Mouse (Mus musculus) WW6 (cell line): Measurements from ENCODE around the gene Sod2.
A peak's percentile ranks its signal among the peaks of the same experiment; 100 is the strongest.
"Not testable (repeated sequence)": the region's sequence is repeated elsewhere in the genome, so short reads cannot be mapped to it uniquely, and the experiment has no call there.

Source experiments
- DNase-seq: peaks from one replicate; pipeline ENCODE4 v3.0.0-alpha.2; 2013; ENCODE audit warnings: low read depth, low spot score

Gene Sod2

DNA sequence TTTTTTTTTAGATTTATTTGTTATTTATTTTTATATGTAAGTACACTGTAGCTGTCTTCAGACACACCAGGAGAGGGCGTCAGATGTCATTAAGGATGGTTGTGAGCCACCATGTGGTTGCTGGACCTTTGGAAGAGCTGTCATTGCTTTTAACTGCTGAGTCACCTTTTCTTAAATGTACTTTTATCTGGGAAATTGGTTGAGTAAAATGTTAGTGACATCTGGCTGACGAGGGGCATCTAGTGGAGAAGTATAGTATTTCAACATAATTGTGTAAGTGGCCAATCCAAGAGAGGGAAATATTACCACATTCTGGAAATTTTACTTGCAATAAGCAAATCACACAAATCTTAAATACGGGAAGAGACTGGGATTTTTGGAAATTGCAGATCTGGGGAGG, 3.2 kb downstream of the Sod2 start:
- no peak for DNase-seq

DNA sequence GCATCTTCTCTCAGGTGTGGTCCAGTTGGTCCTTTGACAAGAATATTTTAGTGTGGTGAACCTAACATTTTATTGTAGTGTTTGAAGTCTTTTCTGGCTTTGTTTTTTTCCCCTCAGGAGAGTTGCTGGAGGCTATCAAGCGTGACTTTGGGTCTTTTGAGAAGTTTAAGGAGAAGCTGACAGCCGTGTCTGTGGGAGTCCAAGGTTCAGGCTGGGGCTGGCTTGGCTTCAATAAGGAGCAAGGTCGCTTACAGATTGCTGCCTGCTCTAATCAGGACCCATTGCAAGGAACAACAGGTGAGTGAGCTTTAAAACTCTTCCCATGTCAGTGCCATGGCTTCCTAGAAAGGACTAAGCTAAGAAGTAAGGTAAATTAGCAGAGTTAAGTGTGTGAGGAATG, 6.7 kb downstream of the Sod2 start:
- DNase-seq, result no peak

DNA sequence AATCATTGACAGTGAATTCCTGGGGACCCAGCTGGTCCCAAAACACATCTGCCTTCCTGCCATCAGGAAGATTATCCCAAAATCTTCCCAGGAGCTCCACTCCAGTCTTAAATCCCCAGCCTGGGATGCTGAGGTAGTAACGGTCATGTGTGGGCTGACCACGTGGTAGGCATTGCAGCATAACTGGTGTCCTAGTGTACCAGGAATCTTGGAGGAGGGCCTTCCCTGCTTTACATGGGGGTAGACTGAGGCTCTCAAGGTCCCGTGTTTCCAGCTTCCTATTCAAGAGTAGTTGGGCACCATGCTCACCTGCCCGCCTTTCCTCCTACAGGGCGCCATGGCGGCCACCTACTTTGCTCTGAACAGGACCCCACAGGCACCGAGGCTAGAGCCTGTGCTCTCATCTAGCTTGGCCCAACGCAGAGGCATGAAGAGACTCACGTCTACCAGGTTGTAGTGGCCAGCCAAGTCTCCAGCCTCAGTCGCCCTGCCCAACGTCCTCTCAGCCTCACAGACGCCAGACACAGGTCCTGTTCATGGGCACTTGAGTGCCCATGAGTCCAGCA, 30.1 kb downstream of the Sod2 start:
- not testable (repeated sequence) for DNase-seq

DNA sequence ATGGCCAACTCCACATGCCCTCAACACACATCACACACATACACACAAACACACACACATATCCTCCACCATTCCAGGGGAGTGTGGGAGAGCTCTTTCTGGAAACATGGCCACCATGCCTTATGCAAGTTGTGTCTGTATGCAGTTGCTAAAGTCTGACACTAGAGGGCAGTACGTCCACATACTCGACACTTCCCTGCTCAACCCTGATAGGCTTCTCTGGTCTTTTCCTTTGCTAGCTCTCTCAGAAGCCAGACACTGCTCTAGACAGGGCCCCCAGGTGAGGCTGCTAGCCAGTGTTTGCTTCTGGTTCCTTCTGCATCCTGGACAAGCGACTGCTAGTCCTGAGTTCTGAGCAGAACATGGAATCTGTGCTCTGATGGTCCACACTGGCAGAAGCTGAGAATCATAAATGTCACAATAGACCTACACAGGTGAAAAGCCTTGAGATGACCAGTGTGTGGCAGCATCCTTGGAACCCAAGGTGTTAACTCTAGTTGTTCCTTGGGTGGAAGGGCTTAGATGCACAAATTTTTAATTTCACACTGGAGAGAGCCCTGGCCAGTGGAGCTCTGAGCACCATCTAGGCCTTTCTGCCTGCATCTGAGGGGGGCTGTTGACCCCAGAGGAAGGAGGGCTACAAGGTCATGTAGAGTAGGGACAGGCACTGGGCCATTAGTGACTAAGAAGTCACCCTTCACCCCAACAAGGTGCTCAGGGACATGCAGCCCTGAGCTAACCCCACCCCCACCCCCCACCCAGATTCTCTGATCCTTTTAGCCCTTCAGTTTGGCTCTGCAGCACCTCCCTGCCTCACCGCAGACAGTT, 37.4 kb downstream of the Sod2 start:
- peak; percentile 42 for DNase-seq

DNA sequence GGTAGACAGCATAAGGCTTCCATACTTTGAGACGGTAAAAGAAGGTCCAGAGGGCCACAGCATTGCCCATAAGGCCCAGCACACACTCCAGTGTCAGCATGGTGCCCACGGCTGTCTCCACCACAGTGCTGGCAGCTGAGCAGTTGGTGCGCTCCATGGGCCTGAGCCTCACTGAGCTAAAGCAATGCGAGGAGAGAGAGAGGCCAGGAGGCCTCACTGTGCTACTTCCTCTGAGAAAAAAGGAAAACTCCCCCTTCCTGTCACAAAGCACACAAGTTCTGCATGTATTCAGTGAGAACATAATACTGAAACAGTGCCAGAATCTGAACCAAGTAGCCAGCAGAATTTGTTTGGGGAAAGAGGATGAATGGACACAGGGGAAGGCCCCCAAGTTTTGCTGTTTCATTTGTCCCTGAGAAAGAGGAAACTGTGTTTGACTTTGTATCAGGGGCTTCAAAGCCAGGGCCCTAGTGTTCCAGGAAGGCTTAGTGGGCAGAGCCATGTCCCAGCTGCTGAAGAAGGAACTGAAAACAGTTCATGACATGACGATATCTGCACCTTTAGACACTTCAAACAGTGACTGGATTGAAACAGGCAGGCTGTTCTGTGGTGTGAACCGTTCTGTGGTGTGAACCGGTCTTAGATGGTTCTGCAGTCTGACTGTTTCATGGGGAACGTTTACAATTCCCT, 45.6 kb downstream of the Sod2 start, which contains the start of gene Gpr31b:
Gene Gpr31b, minus strand, starts transcription at position 173 of the 690 bp plus-strand sequence.
- DNase-seq, result not testable (repeated sequence)

DNA sequence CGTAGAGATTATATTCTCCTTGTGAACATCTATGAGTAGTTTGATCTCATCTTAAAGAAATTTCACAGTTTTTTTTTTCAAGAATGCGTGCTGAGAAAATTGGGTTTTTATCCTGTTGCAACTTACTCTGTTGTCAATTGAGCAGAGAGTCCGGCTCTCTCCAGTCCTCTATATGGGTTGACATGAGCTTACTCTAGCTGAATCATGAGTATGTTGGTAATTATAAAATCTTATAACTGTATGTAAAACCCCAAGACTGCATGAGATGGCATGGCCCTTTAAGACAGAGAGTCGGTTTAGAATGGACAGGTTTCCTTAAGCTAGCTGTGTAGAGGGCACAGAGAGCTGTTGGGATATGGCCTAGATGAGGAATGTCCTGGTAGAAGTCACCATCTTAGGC, 54.2 kb downstream of the Sod2 start, which contains the start of gene Tcp10b:
Gene Tcp10b, plus strand, starts transcription at position 301 of the 400 bp plus-strand sequence.
- DNase-seq, result not testable (repeated sequence)

DNA sequence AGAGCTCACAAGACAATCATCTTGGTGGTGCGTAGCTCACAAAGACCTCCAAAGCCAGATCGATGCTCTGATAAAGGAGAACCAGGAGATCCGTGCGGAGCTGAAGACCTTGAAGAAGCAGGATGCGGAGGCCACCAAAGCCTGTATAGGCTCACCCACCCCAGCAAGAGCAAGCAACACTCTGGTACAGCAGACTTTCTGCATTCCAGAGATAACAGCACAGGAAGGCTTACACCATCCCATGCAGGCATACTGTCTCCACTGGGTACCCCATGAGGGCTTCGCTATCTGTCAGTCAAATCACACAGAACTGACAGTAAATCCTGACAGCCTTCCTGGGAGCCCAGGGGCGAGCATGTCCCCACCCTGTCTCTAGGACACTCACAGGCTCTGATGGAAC, 56.2 kb downstream of the Sod2 start:
- DNase-seq, result not testable (repeated sequence)

DNA sequence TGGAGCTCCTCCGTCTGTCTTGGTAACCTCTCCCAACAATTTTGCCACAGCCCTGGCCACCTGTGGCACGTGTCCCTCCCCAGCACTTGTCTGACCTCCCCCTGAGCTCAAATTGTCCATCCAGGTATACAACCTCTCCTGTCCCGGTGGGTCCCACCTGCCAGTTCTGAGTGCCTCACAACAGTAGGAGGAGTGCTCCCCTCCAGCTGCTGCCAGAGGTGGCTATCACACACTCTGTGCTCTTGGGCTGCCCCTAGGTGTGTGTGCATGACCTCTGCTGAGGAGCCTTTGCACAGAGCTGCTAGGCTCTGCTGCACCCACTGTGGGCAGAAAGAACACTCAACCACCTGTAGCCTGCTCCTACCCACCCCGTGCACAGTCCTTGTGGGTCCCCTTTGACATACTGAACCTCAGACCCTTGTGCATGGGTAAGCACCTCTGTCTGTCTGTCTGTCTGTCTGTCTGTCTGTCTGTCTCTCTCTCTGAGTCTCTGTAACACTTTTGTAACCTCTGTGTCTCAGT, 61.3 kb downstream of the Sod2 start:
- not testable (repeated sequence) for DNase-seq

DNA sequence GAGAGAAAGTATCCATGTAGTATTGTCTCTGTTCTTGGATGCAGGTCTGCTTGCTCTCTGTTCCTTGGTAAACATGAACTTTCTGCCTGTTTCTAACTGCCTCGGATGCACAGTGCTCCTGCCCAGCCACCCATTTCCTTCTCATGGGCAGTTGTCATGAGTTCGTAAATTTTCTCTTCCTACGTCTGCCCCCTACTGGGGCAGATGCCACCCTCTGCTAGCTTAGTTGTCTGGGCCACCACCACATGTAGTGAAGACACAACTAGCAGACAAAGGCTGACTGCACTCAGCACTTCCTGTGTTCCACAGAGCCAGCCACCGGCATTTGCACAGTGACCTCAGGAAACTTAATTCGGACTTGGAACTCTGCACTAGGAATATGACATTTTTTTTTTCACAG, 62.6 kb downstream of the Sod2 start:
- not testable (repeated sequence) for DNase-seq
